Mouse (Mus musculus) erythroblast, embryonic 14.5 days (primary cell): ENCODE results near the gene Slc6a20a. TPM values are rescaled to one million over a fixed set of nuclear protein-coding genes. Genes with fewer than 3 reads are reported as not detected.

Experiments used
- H3K27me3 ChIP-seq: 2 replicates; pipeline ENCODE4 v1.6.1; 2012; ENCODE audit warnings: inconsistent platforms; ENCODE audit not compliant: control insufficient read depth
- H3K36me3 ChIP-seq: 2 replicates; pipeline ENCODE4 v1.6.1; 2012; ENCODE audit warnings: mild to moderate bottlenecking, inconsistent platforms; ENCODE audit not compliant: control insufficient read depth
- H3K4me1 ChIP-seq: 2 replicates; pipeline ENCODE4 v1.6.1; 2012; ENCODE audit warnings: inconsistent platforms; ENCODE audit not compliant: control insufficient read depth
- H3K4me3 ChIP-seq: replicated peaks from 2 replicates; pipeline ENCODE3; 2012; ENCODE audit warnings: moderate library complexity, mild to moderate bottlenecking, inconsistent platforms
- H3K9me3 ChIP-seq: 2 replicates; pipeline ENCODE4 v1.6.1; 2012; ENCODE audit warnings: low read length, inconsistent platforms, mixed read lengths; ENCODE audit not compliant: control insufficient read depth
- GATA1 ChIP-seq: IDR thresholded peaks from 2 replicates; pipeline ENCODE4 v1.6.1; 2012; ENCODE audit warnings: low read length, inconsistent platforms, mixed read lengths
- TAL1 ChIP-seq: IDR thresholded peaks from 3 replicates; pipeline ENCODE4 v1.6.1; 2012; ENCODE audit warnings: low read length, inconsistent platforms, mixed read lengths
- polyA plus RNA-seq: library from polyadenylated mRNA; stranded (reverse); fragments of >175 nt; gene quantifications from 2 replicates; pipeline ENCODE4 v1.2.3, GENCODE M21; 2012

Slc6a20a gene
- polyA plus RNA-seq, 1 experiment = 0.23 TPM

DNA sequence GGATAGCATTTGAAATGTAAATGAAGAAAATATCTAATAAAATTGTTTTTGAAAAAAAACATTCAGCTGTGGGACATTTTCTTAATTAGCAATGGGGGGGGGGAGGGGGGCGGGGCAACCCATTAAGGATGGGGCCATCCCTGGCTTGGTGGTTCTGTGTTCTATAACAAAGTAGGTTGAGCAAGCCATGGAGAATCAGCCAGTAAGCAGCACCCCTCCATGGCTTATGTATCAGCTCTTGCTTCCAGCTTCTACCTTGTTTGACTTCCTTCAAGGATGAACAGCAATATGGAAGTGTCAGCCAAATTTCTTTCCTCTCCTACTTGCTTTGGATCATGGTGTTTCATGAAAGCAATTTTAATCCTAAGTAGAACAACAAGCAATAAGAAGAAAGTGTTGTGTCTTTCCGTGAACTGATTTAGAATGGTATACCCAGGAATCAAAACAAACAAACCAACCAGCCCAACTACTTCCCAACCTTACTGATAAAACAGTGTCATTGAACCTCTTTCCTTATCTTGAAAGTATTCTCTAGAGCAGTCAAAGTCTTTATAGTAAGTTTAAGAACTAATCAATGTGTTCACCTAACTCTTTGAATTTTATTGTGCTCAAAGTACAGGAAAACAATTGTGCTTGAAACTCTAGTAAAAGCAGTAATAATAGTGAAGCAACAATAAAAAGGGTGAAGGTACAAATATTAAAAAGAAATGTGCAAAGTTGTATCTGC, 28.7 kb downstream of the Slc6a20a start:
- Histone ChIP-seq H3K36me3 (peaks cover 12% of the 10 kb centered on the region), H3K27me3 (no peaks in the 10 kb centered on the region; the same call in none of the 2 replicates), H3K4me3 (no peak overlapping the region), H3K9me3 (no peaks in the 10 kb centered on the region), H3K4me1 (no peaks in the 10 kb centered on the region)
- TF ChIP-seq GATA1 (no peak), TAL1 (no peak)

DNA sequence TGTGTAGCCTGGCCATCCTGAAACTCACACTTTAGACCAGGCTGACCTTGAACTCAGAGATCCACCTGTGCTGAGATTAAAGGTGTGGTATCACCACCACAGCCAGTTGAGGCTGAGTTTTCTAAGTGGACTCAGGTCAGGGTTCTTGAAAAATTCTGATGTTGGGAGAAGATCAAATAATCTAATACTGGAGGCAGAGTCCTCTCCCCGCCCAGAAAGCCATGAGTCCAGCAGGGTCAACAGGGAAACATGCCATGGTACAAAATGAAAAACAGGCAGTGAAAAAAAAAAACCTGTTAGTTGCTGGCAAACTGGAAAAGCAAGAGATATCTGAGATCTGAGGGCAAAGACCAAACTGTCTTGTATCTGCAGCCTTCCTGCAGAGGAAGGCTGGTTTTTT, 38.6 kb downstream of the Slc6a20a start:
- Histone ChIP-seq H3K4me1 (no peaks in the 10 kb centered on the region), H3K36me3 (peaks cover 31% of the 10 kb centered on the region), H3K9me3 (no peaks in the 10 kb centered on the region), H3K27me3 (no peaks in the 10 kb centered on the region), H3K4me3 (no peak overlapping the region)
- TF ChIP-seq GATA1 (no peak), TAL1 (no peak)

DNA sequence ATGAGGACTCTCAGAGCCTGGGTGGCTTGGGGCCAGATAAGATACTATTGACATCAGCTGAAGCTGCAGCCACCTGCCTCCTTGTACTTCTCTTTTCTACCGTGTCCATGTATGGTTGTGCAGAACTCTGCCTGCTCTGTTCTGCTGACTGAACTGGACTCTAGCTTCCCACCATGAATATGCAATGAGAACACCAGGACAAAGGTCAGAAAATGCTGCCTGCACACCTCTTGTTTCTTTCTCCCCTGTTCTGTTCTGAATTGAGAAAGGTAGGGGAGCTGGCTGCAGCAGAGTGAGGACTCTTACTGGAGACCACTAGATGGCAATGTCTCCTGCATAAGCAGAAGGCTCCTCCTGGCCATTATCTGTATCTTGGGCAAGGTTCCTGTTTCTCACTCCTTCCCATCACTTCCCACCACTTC, 40.0 kb downstream of the Slc6a20a start:
- Histone ChIP-seq H3K4me1 (no peaks in the 10 kb centered on the region), H3K36me3 (peaks cover 27% of the 10 kb centered on the region), H3K4me3 (no peak overlapping the region), H3K9me3 (no peaks in the 10 kb centered on the region), H3K27me3 (no peaks in the 10 kb centered on the region)
- TF ChIP-seq TAL1 (no peak), GATA1 (no peak)

DNA sequence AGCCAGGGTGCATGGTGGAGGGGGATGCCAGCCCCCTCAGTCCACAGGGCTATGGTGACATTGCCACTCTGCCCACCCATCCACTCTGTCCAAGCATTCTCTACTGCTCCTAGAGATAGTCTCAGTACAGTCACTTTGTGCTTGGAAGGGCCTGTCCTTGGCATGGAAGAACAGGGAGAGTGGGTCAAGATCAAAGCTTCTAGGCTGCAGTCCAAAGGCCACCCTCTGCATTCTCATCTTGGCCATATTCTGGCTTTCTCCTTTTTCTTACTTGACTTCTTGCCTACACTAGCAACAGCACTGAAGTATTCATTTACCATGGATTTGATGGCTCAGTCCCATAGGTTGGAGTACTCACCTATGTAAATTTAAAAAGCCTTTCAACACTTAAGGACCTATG, 40.5 kb downstream of the Slc6a20a start:
- H3K27me3 ChIP-seq = no peaks in the 10 kb centered on the region
- H3K9me3 ChIP-seq = no peaks in the 10 kb centered on the region
- no peaks in the 10 kb centered on the region for H3K4me1 ChIP-seq
- H3K36me3 ChIP-seq = peaks cover 27% of the 10 kb centered on the region
- TF ChIP-seq GATA1 = no peak
- no peak for TF ChIP-seq TAL1
- H3K4me3 ChIP-seq = no peak overlapping the region

DNA sequence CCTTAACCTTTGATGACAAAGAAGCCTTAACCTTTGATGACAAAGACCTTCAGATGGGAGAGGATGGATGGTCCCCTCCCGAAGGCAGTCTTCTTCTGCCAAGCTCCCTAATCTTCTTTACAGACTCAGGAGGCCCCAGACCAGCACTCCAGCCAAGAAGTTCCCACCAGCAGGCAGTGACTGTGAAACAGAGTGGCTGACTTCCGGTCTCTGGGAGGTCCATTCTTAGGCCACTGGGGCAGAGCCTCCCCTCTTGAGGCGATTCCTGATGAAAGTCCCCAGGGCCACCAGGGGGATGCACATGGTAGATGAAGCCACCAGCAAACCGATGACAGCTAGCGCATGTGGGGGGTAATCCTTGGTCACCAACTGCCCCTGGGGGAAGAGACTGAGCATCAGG, 41.9 kb downstream of the Slc6a20a start:
- Histone ChIP-seq H3K4me1 (no peaks in the 10 kb centered on the region), H3K36me3 (peaks cover 26% of the 10 kb centered on the region), H3K4me3 (no peak overlapping the region), H3K27me3 (no peaks in the 10 kb centered on the region), H3K9me3 (no peaks in the 10 kb centered on the region)
- TF ChIP-seq TAL1 (no peak), GATA1 (no peak)

DNA sequence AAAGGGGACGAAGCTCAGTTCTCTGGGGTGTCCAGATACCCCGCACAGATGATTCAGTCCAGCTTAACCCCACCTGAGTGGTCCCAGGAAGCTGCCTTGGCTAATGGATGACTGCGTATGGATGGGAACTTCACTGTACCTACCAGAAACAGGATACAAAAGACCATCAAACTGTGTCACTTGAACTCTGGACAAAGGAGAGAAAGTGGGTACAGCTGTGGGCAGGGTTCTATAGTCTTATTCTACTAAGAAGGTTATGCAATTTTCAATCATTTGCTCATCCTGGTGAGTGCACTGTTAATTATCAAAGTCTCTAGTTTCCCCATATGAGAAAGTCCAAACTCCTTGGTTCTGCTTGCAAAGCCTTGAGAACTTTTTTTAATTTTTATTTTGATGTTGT, 45.7 kb downstream of the Slc6a20a start:
- Histone ChIP-seq H3K36me3 (peaks cover 4% of the 10 kb centered on the region), H3K9me3 (no peaks in the 10 kb centered on the region), H3K27me3 (no peaks in the 10 kb centered on the region), H3K4me3 (no peak overlapping the region), H3K4me1 (no peaks in the 10 kb centered on the region)
- TF ChIP-seq GATA1 = no peak
- no peak for TF ChIP-seq TAL1

DNA sequence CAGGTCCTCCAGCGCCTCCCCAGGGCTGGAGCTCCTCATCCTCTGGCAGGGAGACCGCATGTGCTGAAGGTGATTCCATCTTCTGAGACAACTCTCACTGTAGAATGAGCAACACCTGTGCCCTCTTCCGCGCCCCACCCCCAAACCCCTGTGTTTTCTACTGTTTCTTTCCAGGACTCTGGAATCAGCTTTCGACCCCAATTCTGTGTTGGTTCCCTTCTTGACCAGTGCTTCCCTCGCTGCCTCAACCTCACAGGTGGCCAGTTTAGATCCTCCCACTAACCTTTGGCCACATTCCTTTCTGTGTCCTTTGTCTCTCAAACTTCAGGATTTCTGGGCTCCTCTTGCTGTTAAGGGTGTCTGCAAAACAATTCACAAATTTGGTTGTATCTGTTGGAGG, 46.4 kb downstream of the Slc6a20a start, which contains the start of gene Slc6a20b:
Gene Slc6a20b, minus strand, starts transcription at position 285 of the 400 bp plus-strand sequence.
- TF ChIP-seq GATA1 (no peak), TAL1 (no peak)
- Histone ChIP-seq H3K4me1 (no peaks in the 10 kb centered on the region), H3K9me3 (no peaks in the 10 kb centered on the region), H3K36me3 (peaks cover 4% of the 10 kb centered on the region; the same call in 1 of the 2 replicates), H3K27me3 (no peaks in the 10 kb centered on the region), H3K4me3 (no peak within 1 kb of the TSS)

DNA sequence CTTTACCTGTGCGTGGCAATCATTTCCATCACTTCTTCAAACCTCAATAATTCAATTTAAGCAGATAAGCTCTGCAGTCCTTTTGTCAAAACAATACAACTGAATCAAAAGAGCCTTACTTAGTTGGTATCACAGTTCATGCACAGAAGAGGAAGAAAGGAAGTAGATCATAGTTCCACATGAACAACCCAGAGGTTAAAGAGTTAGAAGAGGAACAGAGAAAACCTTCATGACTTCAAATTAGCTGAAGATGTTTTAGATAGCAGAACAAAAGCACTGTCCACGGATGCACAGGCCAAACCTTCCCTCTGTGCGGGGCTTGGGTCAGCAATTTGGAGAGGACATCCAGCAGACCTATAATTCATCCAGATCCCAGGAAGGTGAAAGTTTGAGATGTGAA, 47.0 kb downstream of the Slc6a20a start:
- no peaks in the 10 kb centered on the region for H3K27me3 ChIP-seq
- no peaks in the 10 kb centered on the region for H3K4me1 ChIP-seq
- peaks cover under 1% of the 10 kb centered on the region; the same call in 1 of the 2 replicates for H3K36me3 ChIP-seq
- H3K9me3 ChIP-seq = no peaks in the 10 kb centered on the region
- H3K4me3 ChIP-seq = no peak overlapping the region
- TF ChIP-seq GATA1 (no peak), TAL1 (no peak)

DNA sequence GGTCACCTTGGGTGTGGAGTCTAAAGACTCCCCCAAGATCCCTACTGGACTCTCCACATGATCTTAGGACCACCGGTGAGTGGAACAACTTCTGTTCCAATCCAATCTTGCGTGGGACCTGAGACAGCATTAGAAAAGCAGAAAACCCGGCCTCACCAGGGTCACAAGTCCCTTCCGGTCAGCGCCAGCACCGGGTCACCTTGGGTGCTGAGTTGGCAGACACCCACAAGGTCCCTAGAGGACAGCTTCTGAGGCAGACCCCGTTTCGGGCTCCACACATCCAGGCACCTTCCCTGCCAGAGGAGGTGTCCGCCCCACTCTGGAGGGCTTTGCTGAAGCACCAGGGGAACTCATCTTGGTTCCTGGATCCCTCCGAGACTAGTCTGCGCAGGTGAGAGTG, 52.9 kb downstream of the Slc6a20a start:
- Histone ChIP-seq H3K9me3 (no peaks in the 10 kb centered on the region), H3K36me3 (no peaks in the 10 kb centered on the region), H3K27me3 (no peaks in the 10 kb centered on the region), H3K4me1 (no peaks in the 10 kb centered on the region), H3K4me3 (no peak overlapping the region)
- no peak for TF ChIP-seq TAL1
- no peak for TF ChIP-seq GATA1
